In the genomic region with DNA sequence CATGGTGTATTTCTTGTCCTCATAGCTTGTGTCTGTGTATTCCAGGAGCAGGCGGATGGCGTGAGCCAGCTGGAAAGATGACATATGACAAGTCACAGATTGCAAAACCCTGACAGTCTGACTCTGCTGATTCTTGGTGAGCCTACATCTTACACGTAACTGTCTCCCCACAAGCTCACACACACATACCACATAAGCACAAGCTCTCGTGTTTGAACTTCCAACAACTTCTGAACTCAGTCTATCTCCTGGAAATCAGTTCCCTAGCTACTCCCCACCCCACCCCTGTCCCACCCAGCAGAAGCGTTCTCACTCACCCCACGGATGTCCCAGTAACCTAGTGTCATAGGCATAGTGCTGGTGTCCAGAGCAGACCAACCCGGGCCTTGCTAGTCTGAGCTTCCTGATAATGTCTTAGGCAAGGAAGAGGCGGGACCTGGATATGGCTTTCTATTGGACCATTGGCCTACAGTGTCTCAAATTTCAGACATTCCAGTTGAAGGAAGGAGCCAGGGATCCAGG, we compare ENCODE assay signal across 8 mouse cellular contexts. TPM values are rescaled to one million over a fixed set of nuclear protein-coding genes. Genes with fewer than 3 reads are reported as not detected.
DNase-seq lines count a peak whose midpoint lies in the region; ATAC-seq and TF ChIP-seq lines count a peak whose summit lies in the region.

Gene Gstm2 (minus strand): TSS at position 413 of the 522 bp plus-strand sequence.

- ATAC-seq in hindbrain, embryonic 16.5 days, result no peak
- 0 out of 2 replicates have a peak, but pooled peaks have one; percentile 26 for ATAC-seq in liver, embryonic 13.5 days (ENCODE audit: low read depth)
- ATAC-seq in megakaryocyte, adult 5-6 weeks (ENCODE audit: poor library complexity, severe bottlenecking), result no peak

- H3K4me1 ChIP-seq in thymus, adult 2 months (replicated peaks; ENCODE audit: control insufficient read depth, insufficient read depth, low read length), result no peaks in the 10 kb centered on the region
- no peaks in the 10 kb centered on the region for H3K4me1 ChIP-seq in hindbrain, embryonic 16.5 days (ENCODE audit: control insufficient read depth, insufficient read depth, low read depth, low read length)
- no peaks in the 10 kb centered on the region; the same call in 1 of the 2 replicates for H3K4me1 ChIP-seq in liver, embryonic 13.5 days (replicated peaks)
- H3K4me1 ChIP-seq in testis, adult 2 months (ENCODE audit: control insufficient read depth, insufficient read depth, low read length), result no peaks in the 10 kb centered on the region; the same call in 1 of the 2 replicates

- H3K4me2 ChIP-seq in hindbrain, embryonic 16.5 days (ENCODE audit: low read length), result no peak within 1 kb of the TSS
- H3K4me2 ChIP-seq in liver, embryonic 13.5 days, result no peak within 1 kb of the TSS

- no peaks in the 10 kb centered on the region for H3K27me3 ChIP-seq in thymus, adult 2 months (ENCODE audit: control insufficient read depth, insufficient read depth, low read length)
- H3K27me3 ChIP-seq in hindbrain, embryonic 16.5 days (replicated peaks; ENCODE audit: control insufficient read depth, insufficient read depth, low read length), result no peaks in the 10 kb centered on the region
- H3K27me3 ChIP-seq in liver, embryonic 13.5 days, result no peaks in the 10 kb centered on the region
- H3K27me3 ChIP-seq in testis, adult 2 months (ENCODE audit: control insufficient read depth, insufficient read depth, low read length), result no peaks in the 10 kb centered on the region

- no peak for TF ChIP-seq POLR2A in thymus, adult 2 months (IDR thresholded peaks at IDR 0.05; ENCODE audit: control insufficient read depth, extremely low read depth, insufficient read depth, low read length, poor library complexity)
- peak; percentile 72; the same call in 1 of the 2 replicates for TF ChIP-seq POLR2A in testis, adult 2 months (IDR thresholded peaks at IDR 0.05; ENCODE audit: control insufficient read depth, low read depth, low read length)

- WGBS in thymus, adult 2 months, result 83% methylated on average over 8 of the region's 8 CpGs
- 71% methylated on average over 8 of the region's 8 CpGs for WGBS in hindbrain, embryonic 16.5 days
- 41% methylated on average over 8 of the region's 8 CpGs for WGBS in liver, embryonic 13.5 days (ENCODE audit: insufficient replicate concordance)

- H3K36me3 ChIP-seq in thymus, adult 2 months (ENCODE audit: control insufficient read depth, insufficient read depth, low read length), result no peaks in the 10 kb centered on the region
- H3K36me3 ChIP-seq in hindbrain, embryonic 16.5 days (ENCODE audit: control insufficient read depth, insufficient read depth, low read length), result no peaks in the 10 kb centered on the region
- H3K36me3 ChIP-seq in liver, embryonic 13.5 days, result no peaks in the 10 kb centered on the region
- H3K36me3 ChIP-seq in testis, adult 2 months (ENCODE audit: control insufficient read depth, insufficient read depth, low read length), result no peaks in the 10 kb centered on the region

- no peak for DNase-seq in thymus, adult 2 months
- no peak for DNase-seq in thymus, postnatal 10 days (ENCODE audit: low spot score in 2 of 2)
- DNase-seq in fat pad, adult 2 months (ENCODE audit: extremely low read depth, low read depth, low spot score), result peak; percentile 10
- DNase-seq in liver, embryonic 13.5 days, result no peak
- no peak for DNase-seq in left cerebral cortex, adult 18-20 months (ENCODE audit: low spot score in 2 of 2)

- TF ChIP-seq CTCF in thymus, adult 2 months (IDR thresholded peaks at IDR 0.05; ENCODE audit: borderline replicate concordance, control insufficient read depth, extremely low read depth, insufficient read depth, low read length, poor library complexity), result no peak
- no peak for TF ChIP-seq CTCF in testis, adult 2 months (IDR thresholded peaks at IDR 0.05; ENCODE audit: control insufficient read depth, insufficient read depth, insufficient replicate concordance, low read depth, low read length)

- no peaks in the 10 kb centered on the region for H3K9me3 ChIP-seq in hindbrain, embryonic 16.5 days (ENCODE audit: control insufficient read depth, low read length)
- no peaks in the 10 kb centered on the region for H3K9me3 ChIP-seq in liver, embryonic 13.5 days (replicated peaks)

- no peak within 1 kb of the TSS for H3K27ac ChIP-seq in thymus, adult 2 months (ENCODE audit: control insufficient read depth, insufficient read depth, low read length)
- H3K27ac ChIP-seq in hindbrain, embryonic 16.5 days (ENCODE audit: low read depth, low read length), result no peak within 1 kb of the TSS
- no peak within 1 kb of the TSS for H3K27ac ChIP-seq in liver, embryonic 13.5 days
- peak within 1 kb of the TSS; percentile 76 for H3K27ac ChIP-seq in testis, adult 2 months (ENCODE audit: control insufficient read depth, insufficient read depth, low read depth, low read length)

- H3K4me3 ChIP-seq in thymus, adult 2 months (ENCODE audit: control insufficient read depth, insufficient read depth, low read length), result no peak within 1 kb of the TSS
- H3K4me3 ChIP-seq in hindbrain, embryonic 16.5 days (ENCODE audit: low read length), result no peak within 1 kb of the TSS
- no peak within 1 kb of the TSS for H3K4me3 ChIP-seq in liver, embryonic 13.5 days (replicated peaks)
- peak within 1 kb of the TSS; percentile 76 for H3K4me3 ChIP-seq in testis, adult 2 months (ENCODE audit: control insufficient read depth, low read depth, low read length)

- no peak within 1 kb of the TSS for H3K9ac ChIP-seq in hindbrain, embryonic 16.5 days (ENCODE audit: low read depth, low read length)
- no peak within 1 kb of the TSS for H3K9ac ChIP-seq in liver, embryonic 13.5 days

RNA-seq across cellular contexts. Expression of gene Gstm2, which starts in this region (rescaled TPM):
- 15.4 and 28.1 TPM in 2 replicates for polyA plus RNA-seq in thymus, adult 2 months (2012; rRNA removed)
- polyA plus RNA-seq in hindbrain, embryonic 16.5 days (2015; fragmentation: Nextera tagmentation; extraction: Ambion mirVana), result 11.1 and 11.8 TPM in 2 replicates
- 5.9 and 6.1 TPM in 2 replicates for polyA plus RNA-seq in liver, embryonic 13.5 days (2015; fragmentation: Nextera tagmentation; extraction: Ambion mirVana)
- 246 and 344 TPM in 2 replicates for polyA plus RNA-seq in testis, adult 2 months (2012; rRNA removed)
- 1 to 10 TPM; 5.0 to 5.7 TPM for total RNA-seq in left cerebral cortex, adult 18-20 months (2021)
- total RNA-seq in megakaryocyte, adult 5-6 weeks (2015), result 0.62 TPM in 1 of 2 replicates, not detected in the other
- 0.44 TPM in 1 of 2 replicates, not detected in the other for total RNA-seq in megakaryocyte, adult 5-6 weeks (2017)
